Mouse (Mus musculus) MEL (cell line): ENCODE results near the gene Ung. TPM values are rescaled to one million over a fixed set of nuclear protein-coding genes. Genes with fewer than 3 reads are reported as not detected.

Experiments
- DNase-seq: peaks from one replicate; pipeline ENCODE4 v3.0.0; 2011; ENCODE audit warnings: low read depth, low spot score
- H3K27ac ChIP-seq: 2 replicates; pipeline ENCODE4 v1.5.1; 2012; ENCODE audit warnings: low read depth, mild to moderate bottlenecking, control low read depth, low read length, moderate library complexity; ENCODE audit not compliant: control insufficient read depth
- H3K27me3 ChIP-seq, 2 experiments: fragments of 150-350 bp in 1 of 2; sonication (generic) in 1 of 2; 2 replicates each; pipeline ENCODE4 v1.6.1; 2012; ENCODE audit warnings: low read length in 2 of 2, mild to moderate bottlenecking in 2 of 2, improper control_type of control experiment in 1 of 2, moderate library complexity in 1 of 2; ENCODE audit not compliant: insufficient read depth in 2 of 2, control insufficient read depth in 1 of 2
- H3K36me3 ChIP-seq, 2 experiments: 2 replicates each; pipeline ENCODE4 v1.6.1; 2012 to 2014; ENCODE audit warnings: low read length in 2 of 2, improper control_type of control experiment in 1 of 2, inconsistent platforms in 1 of 2, mild to moderate bottlenecking in 1 of 2; ENCODE audit not compliant: insufficient read depth in 2 of 2, control insufficient read depth in 1 of 2
- H3K4me1 ChIP-seq, 2 experiments: fragments of 150-350 bp in 1 of 2; sonication (generic) in 1 of 2; 2 replicates each; pipeline ENCODE4 v1.6.1; 2012; ENCODE audit warnings: low read length in 2 of 2, improper control_type of control experiment in 1 of 2, mild to moderate bottlenecking in 1 of 2; ENCODE audit not compliant: insufficient read depth in 2 of 2, control insufficient read depth in 1 of 2
- H3K4me3 ChIP-seq, 2 experiments: fragments of 150-350 bp in 1 of 2; sonication (generic) in 1 of 2; 2 replicates each; pipeline ENCODE4 v1.5.1; 2012; ENCODE audit warnings: low read depth in 2 of 2, low read length in 2 of 2, mild to moderate bottlenecking in 2 of 2, moderate library complexity in 2 of 2, control low read depth in 1 of 2, improper control_type of control experiment in 1 of 2; ENCODE audit not compliant: control insufficient read depth in 1 of 2, insufficient read depth in 1 of 2
- H3K79me2 ChIP-seq: 2 replicates; pipeline ENCODE4 v1.6.1; 2012; ENCODE audit warnings: mild to moderate bottlenecking, low read length, moderate library complexity; ENCODE audit not compliant: control insufficient read depth, poor library complexity, insufficient read depth
- H3K9ac ChIP-seq: 2 replicates; pipeline ENCODE4 v1.6.1; 2012; ENCODE audit warnings: low read depth, mild to moderate bottlenecking, control low read depth, low read length, moderate library complexity; ENCODE audit not compliant: control insufficient read depth, poor library complexity, severe bottlenecking
- H3K9me3 ChIP-seq: fragments of 150-350 bp; sonication (generic); replicated peaks from 2 replicates; pipeline ENCODE4 v1.6.1; 2012; ENCODE audit warnings: mild to moderate bottlenecking, low read length, improper control_type of control experiment, moderate library complexity; ENCODE audit not compliant: insufficient read depth
- CHD2 ChIP-seq: IDR thresholded peaks from 2 replicates; pipeline ENCODE4 v1.6.1; 2011; ENCODE audit warnings: low read length, improper control_type of control experiment
- ELF1 ChIP-seq: IDR thresholded peaks from 2 replicates; pipeline ENCODE4 v1.6.1; 2014; ENCODE audit warnings: low read depth, mild to moderate bottlenecking, inconsistent platforms, low read length, improper control_type of control experiment, moderate library complexity
- EP300 ChIP-seq, 2 experiments: IDR thresholded peaks; 2 replicates each; pipeline ENCODE4 v1.6.1; 2011; ENCODE audit warnings: improper control_type of control experiment in 2 of 2, low read length in 2 of 2, low read depth in 1 of 2, mild to moderate bottlenecking in 1 of 2
- ETS1 ChIP-seq: IDR thresholded peaks from 2 replicates; pipeline ENCODE4 v1.6.1; 2012; ENCODE audit warnings: low read depth, mild to moderate bottlenecking, inconsistent platforms, low read length, improper control_type of control experiment, moderate library complexity
- GATA1 ChIP-seq: IDR thresholded peaks from 2 replicates; pipeline ENCODE4 v1.6.1; 2011; ENCODE audit warnings: low read depth, low read length, improper control_type of control experiment
- HCFC1 ChIP-seq: IDR thresholded peaks from 2 replicates; pipeline ENCODE4 v1.6.1; 2012; ENCODE audit warnings: low read depth, mild to moderate bottlenecking, inconsistent platforms, low read length, improper control_type of control experiment, moderate library complexity
- JUND ChIP-seq: IDR thresholded peaks from 2 replicates; pipeline ENCODE4 v1.6.1; 2011; ENCODE audit warnings: low read depth, mild to moderate bottlenecking, improper control_type of control experiment, low read length
- KAT2A ChIP-seq: conservative IDR thresholded peaks from 2 replicates; pipeline ENCODE4 v1.6.1; 2012; ENCODE audit warnings: low read depth, low read length, improper control_type of control experiment, inconsistent platforms
- MAZ ChIP-seq: IDR thresholded peaks from 2 replicates; pipeline ENCODE4 v1.6.1; 2012; ENCODE audit warnings: low read depth, mild to moderate bottlenecking, inconsistent platforms, low read length, improper control_type of control experiment
- MEF2A ChIP-seq: IDR thresholded peaks from 2 replicates; pipeline ENCODE4 v1.6.1; 2014; ENCODE audit warnings: low read depth, mild to moderate bottlenecking, inconsistent platforms, low read length, improper control_type of control experiment; ENCODE audit not compliant: poor library complexity, insufficient replicate concordance, severe bottlenecking; ENCODE audit errors: extremely low read depth
- MXI1 ChIP-seq: IDR thresholded peaks from 2 replicates; pipeline ENCODE4 v1.6.1; 2011; ENCODE audit warnings: mild to moderate bottlenecking, low read depth, low read length, improper control_type of control experiment
- MYB ChIP-seq: IDR thresholded peaks from 2 replicates; pipeline ENCODE4 v1.6.1; 2011; ENCODE audit warnings: mild to moderate bottlenecking, low read depth, low read length, improper control_type of control experiment
- NELFE ChIP-seq: IDR thresholded peaks from 2 replicates; pipeline ENCODE4 v1.6.1; 2011; ENCODE audit warnings: low read depth, low read length, improper control_type of control experiment
- NRF1 ChIP-seq: IDR thresholded peaks from 2 replicates; pipeline ENCODE4 v1.6.1; 2014; ENCODE audit warnings: low read depth, mild to moderate bottlenecking, inconsistent platforms, low read length, improper control_type of control experiment, moderate library complexity; ENCODE audit not compliant: poor library complexity, insufficient read depth, severe bottlenecking
- POLR2AphosphoS2 ChIP-seq: IDR thresholded peaks from 2 replicates; pipeline ENCODE4 v1.6.1; 2011; ENCODE audit warnings: low read length, improper control_type of control experiment
- POLR2AphosphoS5 ChIP-seq: IDR thresholded peaks from 2 replicates; pipeline ENCODE4 v1.6.1; 2012; ENCODE audit warnings: low read depth, borderline replicate concordance, mild to moderate bottlenecking, inconsistent platforms, low read length, moderate library complexity, mixed read lengths
- RAD21 ChIP-seq: IDR thresholded peaks from 2 replicates; pipeline ENCODE4 v1.6.1; 2011; ENCODE audit warnings: mild to moderate bottlenecking, low read depth, low read length, improper control_type of control experiment
- TBP ChIP-seq: IDR thresholded peaks from 2 replicates; pipeline ENCODE4 v1.8.0; 2011; ENCODE audit warnings: low read depth, low read length, improper control_type of control experiment
- USF1 ChIP-seq: IDR thresholded peaks from 2 replicates; pipeline ENCODE4 v1.6.1; 2014; ENCODE audit warnings: low read depth, mild to moderate bottlenecking, inconsistent platforms, low read length, improper control_type of control experiment, moderate library complexity
- USF2 ChIP-seq, 2 experiments: IDR thresholded peaks; 2 replicates each; pipeline ENCODE4 v1.6.1; 2011 to 2012; ENCODE audit warnings: improper control_type of control experiment in 2 of 2, low read length in 2 of 2, borderline replicate concordance in 1 of 2, inconsistent platforms in 1 of 2, low read depth in 1 of 2, mild to moderate bottlenecking in 1 of 2; ENCODE audit not compliant: insufficient read depth in 1 of 2
- ZKSCAN1 ChIP-seq: IDR thresholded peaks from 2 replicates; pipeline ENCODE4 v1.6.1; 2012; ENCODE audit warnings: low read depth, mild to moderate bottlenecking, inconsistent platforms, low read length, improper control_type of control experiment, moderate library complexity
- ZMIZ1 ChIP-seq: IDR thresholded peaks from 2 replicates; pipeline ENCODE4 v1.6.1; 2012; ENCODE audit warnings: low read depth, mild to moderate bottlenecking, inconsistent platforms, low read length, improper control_type of control experiment, moderate library complexity
- ZNF384 ChIP-seq: IDR thresholded peaks from 2 replicates; pipeline ENCODE4 v1.6.1; 2012; ENCODE audit warnings: low read depth, mild to moderate bottlenecking, inconsistent platforms, low read length, improper control_type of control experiment
- polyA plus RNA-seq, 2 experiments: library from polyadenylated mRNA; stranded (reverse) in 1 of 2; unstranded in 1 of 2; fragments of >175 nt in 1 of 2; fragments of >200 nt in 1 of 2; gene quantifications; 2 replicates each; pipeline versions ENCODE4 v1.2.1 to v1.2.4; 2012; ENCODE audit warnings: low replicate concordance in 2 of 2, low read depth in 1 of 2; ENCODE audit not compliant: insufficient read length in 2 of 2, insufficient read depth in 1 of 2, missing spikeins in 1 of 2
- total RNA-seq: library from RNA; depleted of rRNA; stranded (reverse); fragments of 300-350 nt; gene quantifications from 2 replicates; pipeline ENCODE4 v1.2.3, GENCODE M21; 2012

Gene Ung
- total and polyA plus RNA-seq, 3 experiments: 22.1 to 62.2 TPM; not detected in 1

DNA sequence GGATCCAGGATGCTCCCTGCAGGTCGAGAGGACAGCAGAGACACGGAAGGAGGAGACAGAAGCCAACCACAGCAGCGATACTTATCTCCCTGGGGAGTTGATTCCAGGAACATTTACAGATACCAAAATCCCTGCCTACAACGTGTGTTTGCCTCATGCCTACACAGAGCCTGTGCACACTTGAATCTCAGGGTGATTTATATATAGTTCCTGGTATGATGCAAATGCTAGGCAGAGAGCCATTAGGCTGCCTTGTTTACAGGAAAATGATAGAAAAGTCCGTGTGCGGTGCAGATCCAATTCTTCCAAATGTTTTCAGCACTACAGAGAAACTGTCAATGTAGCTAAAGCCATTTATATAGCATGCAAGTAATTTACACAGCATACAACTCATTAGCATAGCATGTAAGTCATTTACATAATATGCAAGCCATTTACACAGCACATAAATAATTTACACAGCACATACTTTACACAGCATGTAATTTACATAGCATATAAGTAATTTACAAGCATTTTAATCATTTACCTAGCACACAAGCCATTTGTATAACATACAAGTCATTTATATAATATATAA is 33.0 kb downstream of the Ung start:
- DNase-seq: peak; percentile 14
- Histone ChIP-seq H3K36me3 (peaks cover 0 to 5% of the 10 kb centered on the region in 2 experiments; a peak in 2 of 4 replicates), H3K79me2 (no peaks in the 10 kb centered on the region), H3K4me3 (0 out of 4 replicates have a peak overlapping the region, but pooled peaks of 1 of the 2 experiments have one; percentile 12), H3K9ac (no peak overlapping the region), H3K27ac (no peak overlapping the region), H3K4me1 (peaks cover 2 to 9% of the 10 kb centered on the region in 2 experiments), H3K27me3 (no peaks in the 10 kb centered on the region), H3K9me3 (no peaks in the 10 kb centered on the region)
- TF ChIP-seq MXI1 (0 out of 2 replicates have a peak, but pooled peaks have one; percentile 35), USF1 (no peak), USF2 (IDR thresholded peaks at IDR 0.05; ENCODE audit: borderline replicate concordance in 1 of 2, insufficient read depth in 1 of 2, low read depth in 1 of 2, low read length in 2 of 2) (no peak), KAT2A (no peak), GATA1 (peak; percentile 32; the same call in 1 of the 2 replicates), CHD2 (no peak), ZKSCAN1 (no peak), ZMIZ1 (no peak), NRF1 (no peak), EP300 (IDR thresholded peaks at IDR 0.05; ENCODE audit: low read depth in 1 of 2, low read length in 2 of 2) (no peak), MYB (no peak), HCFC1 (no peak), POLR2AphosphoS5 (no peak), ELF1 (no peak), RAD21 (no peak), ETS1 (no peak)

DNA sequence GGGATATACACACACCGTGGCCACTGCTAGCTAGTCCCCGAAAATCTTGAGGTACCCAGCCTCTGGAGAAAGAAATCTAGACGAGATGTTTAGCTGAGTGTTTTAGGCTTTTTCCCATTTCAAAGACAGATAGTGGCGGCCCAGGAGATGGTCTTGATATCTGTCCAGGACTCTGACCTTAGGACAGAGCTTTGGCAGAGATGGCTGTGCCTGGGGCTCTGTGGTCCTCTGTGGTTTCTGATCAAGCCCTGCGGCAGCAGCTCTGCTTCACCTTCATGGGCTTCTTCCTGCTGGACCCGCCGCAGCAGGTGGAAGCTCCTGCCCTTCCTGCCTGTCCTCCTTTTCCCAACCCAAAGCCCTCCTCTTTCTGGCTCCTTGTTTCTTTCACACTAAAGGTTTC is 40.2 kb downstream of the Ung start:
- no peak for DNase-seq
- H3K4me3 ChIP-seq: no peak overlapping the region
- no peak overlapping the region for H3K27ac ChIP-seq
- H3K4me1 ChIP-seq: peaks cover 3 to 7% of the 10 kb centered on the region in 2 experiments; a peak in 1 of 4 replicates
- H3K9ac ChIP-seq: no peak overlapping the region
- TF ChIP-seq ZNF384 (no peak), GATA1 (no peak), NELFE (no peak), CHD2 (no peak), MEF2A (no peak), POLR2AphosphoS2 (no peak), JUND (no peak), MAZ (no peak), TBP (no peak)
- no peaks in the 10 kb centered on the region for H3K27me3 ChIP-seq
- no peaks in the 10 kb centered on the region; a peak in 1 of 4 replicates for H3K36me3 ChIP-seq
- H3K79me2 ChIP-seq: no peaks in the 10 kb centered on the region
- no peaks in the 10 kb centered on the region for H3K9me3 ChIP-seq
